Mouse (Mus musculus) gastrocnemius, adult 2 months (tissue): Measurements from ENCODE around the gene Gtf2i. TPM values are rescaled to one million over a fixed set of nuclear protein-coding genes. Genes with fewer than 3 reads are reported as not detected.
A peak's percentile ranks its signal among the peaks of the same experiment; 100 is the strongest.
"Not testable (repeated sequence)": the region's sequence is repeated elsewhere in the genome, so short reads cannot be mapped to it uniquely, and the experiment has no call there.

Experiments used
- DNase-seq: peaks from one replicate; pipeline ENCODE4 v3.0.0; 2022
- H3K27ac ChIP-seq: fragments of 200-600 bp; 2 replicates; pipeline ENCODE4 v1.8.1; 2022; ENCODE audit warnings: mild to moderate bottlenecking
- H3K4me3 ChIP-seq: fragments of 200-600 bp; 2 replicates; pipeline ENCODE4 v1.8.1; 2022; ENCODE audit warnings: mild to moderate bottlenecking, moderate library complexity
- CTCF ChIP-seq: fragments of 200-600 bp; IDR thresholded peaks from 2 replicates; pipeline ENCODE4 v1.8.1; 2022; ENCODE audit warnings: antibody characterized with exemption, mild to moderate bottlenecking, moderate library complexity
- intact Hi-C: fragments of 180-260 bp; cut with DNase I; formaldehyde crosslinking; loops from one replicate; pipeline ENCODE4 v1.15.1; 2025
- total RNA-seq, 2 experiments: library from RNA; stranded (reverse); gene quantifications; 2 replicates each; pipeline ENCODE4 v1.2.3; 2021

The Gtf2i gene
- total RNA-seq, 2 experiments from 2014 or later = 103 to 122 TPM

GRCm38 (mm10) chr5:134341321-134341720 lies 26.8 kb upstream of the Gtf2i start:
- intact Hi-C loops = loop anchor here (2.0 to 5.0 kb wide), 2 partner anchors 114 to 163 kb away; partner anchors contain the start of gene Ncf1
- no peak for DNase-seq
- Histone ChIP-seq H3K4me3 (no peak overlapping the region), H3K27ac (no peak overlapping the region)
- TF ChIP-seq CTCF = peak; percentile 68

- Histone ChIP-seq H3K4me3 (no peak overlapping the region), H3K27ac (no peak overlapping the region)
- intact Hi-C loops = loop anchor here (2.0 to 5.0 kb wide), 2 partner anchors 113 to 161 kb away; partner anchors contain the start of gene Ncf1
- no peak for DNase-seq
- TF ChIP-seq CTCF = no peak
Observed at GRCm38 (mm10) chr5:134340101-134340522, 25.6 kb upstream of the Gtf2i start.

GRCm38 (mm10) chr5:134337012-134337411 lies 22.5 kb upstream of the Gtf2i start:
- DNase-seq, intact Hi-C loops, H3K4me3 ChIP-seq, H3K27ac ChIP-seq: not testable (repeated sequence)

GRCm38 (mm10) chr5:134332743-134333142 lies 18.2 kb upstream of the Gtf2i start:
- no peak for DNase-seq
- no peak overlapping the region for H3K27ac ChIP-seq
- H3K4me3 ChIP-seq = no peak overlapping the region
- no peak for TF ChIP-seq CTCF
- intact Hi-C loops = no loop called here

- intact Hi-C loops = no loop called here
- H3K27ac ChIP-seq = no peak overlapping the region
- no peak for TF ChIP-seq CTCF
- no peak for DNase-seq
- H3K4me3 ChIP-seq = no peak overlapping the region
Observed at GRCm38 (mm10) chr5:134330082-134330481, 15.5 kb upstream of the Gtf2i start.

GRCm38 (mm10) chr5:134329311-134329710 lies 14.8 kb upstream of the Gtf2i start:
- TF ChIP-seq CTCF = no peak
- no peak overlapping the region for H3K27ac ChIP-seq
- H3K4me3 ChIP-seq = no peak overlapping the region
- intact Hi-C loops = no loop called here
- no peak for DNase-seq

GRCm38 (mm10) chr5:134328482-134329001 lies 14.0 kb upstream of the Gtf2i start:
- Histone ChIP-seq H3K27ac (no peak overlapping the region), H3K4me3 (no peak overlapping the region)
- intact Hi-C loops = no loop called here
- DNase-seq = no peak
- no peak for TF ChIP-seq CTCF

- no peak for TF ChIP-seq CTCF
- DNase-seq = no peak
- H3K4me3 ChIP-seq = no peak overlapping the region
- no peak overlapping the region for H3K27ac ChIP-seq
- intact Hi-C loops = no loop called here
Observed at GRCm38 (mm10) chr5:134325856-134326566, 11.5 kb upstream of the Gtf2i start.

- no peak for DNase-seq
- H3K27ac ChIP-seq = no peak overlapping the region
- no peak for TF ChIP-seq CTCF
- intact Hi-C loops = no loop called here
- H3K4me3 ChIP-seq = no peak overlapping the region
Observed at GRCm38 (mm10) chr5:134323869-134324268, 9.3 kb upstream of the Gtf2i start.

- Histone ChIP-seq H3K4me3 (no peak overlapping the region), H3K27ac (no peak overlapping the region)
- intact Hi-C loops = no loop called here
- no peak for TF ChIP-seq CTCF
- DNase-seq = no peak
Observed at GRCm38 (mm10) chr5:134323311-134323710, 8.8 kb upstream of the Gtf2i start.

GRCm38 (mm10) chr5:134322355-134322754 lies 7.8 kb upstream of the Gtf2i start:
- intact Hi-C loops = no loop called here
- DNase-seq = no peak
- H3K4me3 ChIP-seq = no peak overlapping the region
- no peak overlapping the region for H3K27ac ChIP-seq
- TF ChIP-seq CTCF = no peak

- TF ChIP-seq CTCF = no peak
- no peak for DNase-seq
- H3K27ac ChIP-seq = no peak overlapping the region
- intact Hi-C loops = no loop called here
- H3K4me3 ChIP-seq = no peak overlapping the region
Observed at GRCm38 (mm10) chr5:134321699-134322098, 7.1 kb upstream of the Gtf2i start.

GRCm38 (mm10) chr5:134318903-134319302 lies 4.3 kb upstream of the Gtf2i start:
- intact Hi-C loops = no loop called here
- no peak for TF ChIP-seq CTCF
- Histone ChIP-seq H3K27ac (no peak overlapping the region), H3K4me3 (no peak overlapping the region)
- no peak for DNase-seq

- Histone ChIP-seq H3K4me3 (no peak overlapping the region), H3K27ac (no peak overlapping the region)
- TF ChIP-seq CTCF = no peak
- DNase-seq = no peak
- intact Hi-C loops = no loop called here
Observed at GRCm38 (mm10) chr5:134316721-134317120, 2.2 kb upstream of the Gtf2i start.
